Mouse (Mus musculus): ENCODE measurements around the gene Fam217b. TPM values are rescaled to one million over a fixed set of nuclear protein-coding genes. Genes with fewer than 3 reads are reported as not detected.

Fam217b gene
- total RNA-seq (2022) = 1 to 10 TPM; 4.6 to 7.0 (median 5.6) TPM

DNA sequence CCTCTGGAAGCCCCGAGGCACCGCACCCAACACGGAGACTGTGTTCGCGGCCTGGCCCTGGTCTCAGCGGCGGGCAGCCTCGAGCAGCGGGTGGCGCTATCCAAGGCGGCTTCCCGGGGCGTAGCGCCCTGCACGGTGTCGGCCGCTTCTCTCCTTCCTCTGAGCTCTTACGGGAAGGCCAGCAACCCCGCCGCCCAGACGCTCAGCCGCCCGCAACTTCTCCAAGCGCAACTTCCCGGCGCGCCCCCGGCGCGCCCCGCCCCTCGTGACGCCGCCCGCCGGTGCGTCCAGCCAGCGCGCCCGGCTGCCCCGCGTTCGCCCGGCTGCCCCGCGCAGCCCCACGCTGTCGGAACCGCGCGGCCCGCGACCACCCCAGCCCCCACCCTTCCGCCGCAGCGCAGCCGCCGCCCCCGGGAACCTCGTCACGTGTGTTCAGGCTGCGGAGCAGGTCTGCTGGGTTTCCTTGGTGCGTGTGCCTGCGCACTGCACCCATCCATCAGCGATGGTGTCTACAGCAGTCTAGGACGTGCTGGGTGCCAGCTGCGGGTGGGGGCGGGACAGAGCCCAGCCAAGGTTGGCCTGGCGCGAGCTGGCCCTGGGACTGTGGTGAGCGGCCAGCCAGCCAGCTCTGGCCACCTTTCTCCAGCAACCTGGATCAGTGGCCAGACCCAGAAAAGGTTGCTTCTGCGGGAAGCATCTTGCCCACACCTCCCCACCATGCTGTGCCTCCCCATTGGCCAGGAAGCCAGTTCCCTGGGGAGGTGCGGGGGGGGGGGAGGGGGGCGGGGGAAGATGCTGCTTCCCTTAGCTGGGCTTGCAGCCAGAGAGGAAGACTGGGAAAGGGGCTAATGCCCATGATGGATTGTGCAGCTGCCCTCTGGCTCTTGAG is at the start of gene Fam217b, which contains the start of gene Ppp1r3d:
Fam217b (plus strand) TSS at position 264 of the 889 bp plus-strand sequence.
Ppp1r3d (minus strand) TSS at position 212 of the 889 bp plus-strand sequence.
- DNase-seq = peak; percentile 18

DNA sequence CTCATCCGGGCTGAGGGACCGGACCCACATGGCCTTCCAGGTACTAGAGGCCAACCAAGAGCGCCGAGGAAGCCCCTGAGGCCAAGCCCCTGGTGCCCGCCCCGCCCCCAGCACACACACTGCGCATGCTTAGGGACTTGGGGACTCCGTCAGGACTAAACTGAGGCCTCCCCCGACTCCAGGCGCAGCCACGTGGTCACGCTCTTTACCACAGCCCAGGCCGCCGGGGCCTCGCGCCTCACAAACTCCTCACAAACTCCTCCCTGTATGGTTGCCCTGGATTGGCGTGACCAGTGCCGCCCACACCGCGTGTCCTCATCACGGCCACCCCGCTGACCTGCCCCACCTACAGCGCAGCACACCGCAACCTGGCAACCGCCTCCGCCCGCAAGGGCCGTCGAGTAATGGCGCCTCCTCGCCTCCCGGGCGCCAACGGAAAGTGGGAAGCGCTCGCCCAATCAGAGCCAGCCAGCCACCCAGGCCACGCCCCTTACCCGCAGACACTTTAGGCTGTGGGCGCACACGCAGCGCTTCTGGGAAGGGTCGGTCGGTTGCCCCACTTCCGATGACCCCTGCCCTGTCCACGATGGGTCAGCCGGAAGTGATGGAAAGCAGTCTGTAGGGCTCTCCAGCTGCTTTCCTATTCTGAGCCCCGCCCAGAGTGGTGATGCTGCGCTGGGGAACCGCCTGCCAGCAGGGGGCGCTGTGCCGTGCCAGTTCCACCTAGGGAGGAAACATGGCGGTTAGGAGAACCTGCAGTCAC is 7.1 kb upstream of the Fam217b start, which contains the start of gene Sycp2:
Sycp2 (minus strand) TSS at position 633 of the 763 bp plus-strand sequence.
- DNase-seq = no peak

- no peak for DNase-seq
Observed at GRCm38 (mm10) chr2:178409024-178409423, 5.3 kb upstream of the Fam217b start.

- no peak for DNase-seq
Observed at GRCm38 (mm10) chr2:178410286-178410685, 4.0 kb upstream of the Fam217b start.

DNA sequence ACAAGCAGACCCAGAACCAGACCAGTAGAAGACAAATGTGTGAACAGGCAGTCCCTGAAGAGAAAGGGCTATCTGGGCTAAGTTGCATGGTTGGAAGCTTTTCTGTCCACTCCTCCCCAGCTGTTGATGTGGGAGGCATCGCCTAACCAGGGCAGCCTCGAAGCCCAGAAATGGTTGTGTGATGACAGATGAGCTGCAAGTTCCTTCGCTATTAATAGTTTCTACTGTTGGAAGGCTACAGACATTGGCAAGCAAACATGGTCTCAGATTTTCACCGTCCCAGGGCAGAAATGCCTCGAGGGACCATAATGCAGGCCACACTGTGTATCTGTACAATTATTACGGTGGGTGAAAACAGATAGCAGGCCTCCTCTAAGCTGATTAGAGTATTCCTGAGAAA is 1.7 kb upstream of the Fam217b start:
- DNase-seq = no peak

DNA sequence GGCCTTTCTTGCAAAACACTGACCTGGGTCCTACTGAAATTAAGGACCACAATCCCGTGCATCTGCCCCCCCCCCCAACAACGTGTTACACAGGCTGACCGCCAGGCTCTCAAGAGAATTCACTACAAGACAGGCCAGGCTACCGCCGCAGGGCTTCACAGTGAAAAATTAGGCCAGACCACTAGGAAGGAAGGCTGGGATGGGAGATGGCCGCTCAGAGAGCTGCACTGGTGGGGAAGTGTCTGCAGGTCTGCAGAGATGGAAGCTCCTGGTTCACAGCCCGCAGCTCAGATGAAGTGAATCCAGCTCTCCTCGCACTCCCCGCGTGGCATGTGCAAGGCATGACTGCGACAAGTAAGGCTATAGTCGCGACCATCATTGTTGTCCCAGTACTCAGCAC is 1.2 kb upstream of the Fam217b start:
- no peak for DNase-seq

GRCm38 (mm10) chr2:178413481-178414260 is 653 bp upstream of the Fam217b start:
- no peak for DNase-seq

- DNase-seq = no peak
Observed at GRCm38 (mm10) chr2:178415150-178415448, 775 bp downstream of the Fam217b start.

DNA sequence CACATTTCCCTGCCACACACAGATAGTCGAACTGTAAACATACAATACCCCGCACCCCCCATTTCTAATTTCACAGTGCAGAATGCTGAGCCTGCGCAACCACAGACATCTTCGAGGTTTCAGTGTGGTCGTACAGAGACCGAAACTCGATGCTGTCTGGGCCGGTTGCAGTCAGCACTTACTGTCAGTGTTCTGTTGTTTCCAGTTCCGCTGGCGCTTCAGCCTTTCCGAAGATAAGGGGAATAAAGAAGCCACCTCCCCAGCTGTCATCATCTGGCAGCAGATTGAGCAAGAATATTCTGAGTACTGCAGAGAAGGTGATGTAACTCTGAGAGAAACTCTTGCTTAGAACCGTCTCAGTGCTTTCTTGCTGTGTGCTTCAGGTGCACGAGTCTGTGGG is 2.1 kb downstream of the Fam217b start:
- no peak for DNase-seq

DNA sequence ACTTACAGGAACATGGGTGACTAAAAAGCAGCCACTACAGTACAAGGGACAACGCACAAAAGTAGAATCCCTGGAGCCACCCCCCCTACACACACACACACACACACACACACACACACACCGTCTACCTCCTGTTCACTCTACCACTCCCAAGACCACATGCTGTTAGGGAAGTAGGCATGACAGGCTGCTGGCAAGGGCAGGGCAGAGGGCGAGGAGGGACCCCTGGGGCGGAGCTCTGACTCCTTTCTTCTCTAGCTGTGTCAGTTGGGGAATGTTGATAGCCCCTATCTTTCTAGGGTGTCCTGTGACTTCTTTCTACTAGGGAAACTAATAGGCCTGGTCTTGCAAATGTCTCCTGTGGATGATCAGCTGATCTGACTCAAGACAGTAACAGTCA is 2.6 kb downstream of the Fam217b start:
- no peak for DNase-seq

DNA sequence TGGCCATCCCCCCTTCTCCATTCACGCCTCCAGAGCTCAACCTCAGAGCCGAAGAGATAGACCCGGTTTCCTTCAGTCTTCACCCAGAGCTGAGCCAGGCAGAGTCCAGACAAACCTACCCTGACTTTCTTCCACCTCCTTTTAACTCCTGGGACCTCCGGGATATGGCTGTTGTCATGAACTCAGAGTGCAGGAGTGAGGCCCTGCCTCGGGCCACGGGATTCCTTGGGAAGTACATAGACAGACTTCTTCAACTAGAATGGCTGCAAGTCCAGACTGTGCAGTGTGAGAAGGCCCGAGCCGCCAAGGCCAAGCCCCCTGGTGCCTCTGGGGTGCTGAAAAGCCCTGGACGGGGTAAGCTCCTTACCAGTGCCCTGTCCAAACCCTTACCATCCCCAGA is 6.3 kb downstream of the Fam217b start:
- DNase-seq = no peak

DNA sequence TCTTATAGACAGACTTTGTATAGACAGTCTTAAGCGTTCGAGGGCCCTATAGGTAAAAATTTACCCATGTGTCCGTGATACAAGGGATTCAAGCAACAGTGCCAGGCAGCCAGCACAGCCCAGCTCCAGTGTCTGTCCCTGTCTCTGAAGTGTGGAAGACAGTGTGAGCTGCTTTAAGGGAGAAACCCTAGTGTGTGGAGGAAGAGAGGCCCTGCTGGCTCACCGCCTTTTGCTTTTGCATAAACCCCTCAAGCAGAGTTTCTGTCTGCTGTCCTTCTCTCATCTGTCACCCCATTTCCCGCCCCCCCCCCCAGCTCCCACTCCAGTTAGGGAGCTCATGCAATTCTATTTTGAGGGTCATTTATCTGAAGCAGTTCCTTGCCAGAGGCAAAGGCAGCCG is 7.3 kb downstream of the Fam217b start:
- no peak for DNase-seq

- DNase-seq = no peak
Observed at GRCm38 (mm10) chr2:178422186-178422585, 7.9 kb downstream of the Fam217b start.

DNA sequence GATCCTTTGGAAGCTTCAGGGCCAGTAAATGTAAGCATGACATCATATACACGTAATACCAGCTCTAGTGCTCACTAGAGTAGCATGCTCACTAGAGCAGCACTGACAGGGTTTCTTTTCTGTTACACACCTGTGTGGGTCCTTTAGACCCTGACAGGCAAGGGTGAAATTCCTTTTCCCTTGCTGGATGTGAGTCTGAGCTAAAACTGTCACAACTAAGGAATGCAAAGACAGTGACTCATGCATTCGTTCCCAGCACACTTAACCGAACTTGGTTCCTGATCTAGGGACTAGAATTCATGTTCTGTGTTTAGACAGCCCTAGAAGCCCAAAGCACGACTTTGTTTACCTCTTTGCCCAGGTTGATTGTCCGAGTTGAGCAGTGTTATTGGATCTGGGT is 8.9 kb downstream of the Fam217b start:
- no peak for DNase-seq

- DNase-seq = no peak
Observed at GRCm38 (mm10) chr2:178426229-178426628, 11.9 kb downstream of the Fam217b start.

GRCm38 (mm10) chr2:178427181-178427580 is 12.9 kb downstream of the Fam217b start:
- no peak for DNase-seq

DNA sequence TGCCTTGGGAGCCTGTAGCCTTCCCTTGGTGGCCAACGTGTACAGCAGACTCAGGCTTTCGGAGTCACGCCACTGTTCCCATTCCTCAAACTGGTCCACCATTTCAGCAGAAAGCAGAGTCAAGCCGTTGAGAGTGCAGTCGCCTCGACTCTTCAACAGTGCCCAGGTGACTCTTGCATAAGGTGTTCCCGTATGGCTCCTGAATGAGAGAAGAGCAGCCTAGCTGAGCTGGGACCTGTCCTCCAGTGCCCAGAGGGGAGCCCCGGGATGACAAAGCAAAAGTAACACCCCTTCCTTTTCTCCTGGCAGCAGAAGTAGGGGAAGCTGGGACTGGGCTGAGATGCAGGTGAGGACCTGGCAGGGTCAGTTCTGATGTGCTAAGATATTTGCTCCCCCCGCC is 13.9 kb downstream of the Fam217b start:
- no peak for DNase-seq

DNA sequence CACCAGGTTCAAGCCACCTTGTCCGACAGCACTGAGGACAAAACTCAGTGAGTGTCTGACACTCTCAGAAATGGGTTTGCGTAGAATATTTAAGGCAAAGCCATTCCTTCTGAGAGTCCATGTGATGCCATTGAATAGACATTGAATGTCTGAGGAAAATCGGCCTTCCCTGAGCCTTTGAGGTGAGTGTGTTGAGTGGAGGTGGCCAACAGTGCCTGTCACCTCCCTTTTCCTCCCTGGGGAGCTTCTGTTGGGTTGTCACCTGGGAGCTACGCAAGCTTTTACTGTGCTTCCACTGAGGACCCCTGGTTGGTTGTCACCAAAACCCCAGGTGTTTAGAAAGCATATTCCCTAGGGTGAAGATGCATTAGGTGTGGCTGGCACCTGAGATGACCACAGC is 14.4 kb downstream of the Fam217b start:
- no peak for DNase-seq

DNA sequence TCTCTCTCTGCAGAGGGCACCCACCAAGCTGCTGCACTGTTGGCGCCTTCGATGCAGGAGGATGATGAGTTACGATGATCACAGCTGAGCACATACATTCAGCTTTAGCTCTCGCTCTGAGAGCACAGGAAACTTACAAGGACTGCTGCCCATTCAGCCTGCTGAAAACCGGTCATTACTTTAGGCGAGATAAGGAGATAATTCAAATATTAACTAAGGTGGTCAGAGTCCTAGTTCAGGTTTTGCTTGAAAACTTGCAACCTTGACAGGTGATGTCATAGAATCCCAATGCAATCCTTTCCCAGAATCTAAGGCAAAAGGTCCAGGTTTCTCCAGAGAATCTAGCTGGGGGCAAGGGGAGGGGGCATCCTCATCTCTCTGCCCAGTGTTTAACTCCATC is 15.1 kb downstream of the Fam217b start:
- DNase-seq = no peak

DNA sequence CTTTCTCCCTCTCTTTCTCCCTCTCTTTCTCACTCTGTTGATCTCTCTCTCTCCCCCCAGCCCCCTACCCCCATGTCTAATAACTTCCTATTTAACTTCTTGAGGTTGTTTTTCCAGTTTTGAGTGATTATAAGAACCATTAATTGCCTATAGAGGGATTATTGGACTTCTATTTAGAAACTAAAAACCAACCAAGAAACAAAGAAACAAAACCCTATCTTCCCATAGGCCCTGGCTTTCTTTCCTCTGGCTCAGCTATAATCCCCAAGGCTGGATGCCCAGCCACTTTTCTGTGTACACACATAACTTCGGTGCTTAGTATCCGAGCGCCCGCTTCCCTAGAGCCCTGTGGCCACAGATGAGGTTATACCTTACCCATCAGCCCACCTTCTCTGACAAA is 15.9 kb downstream of the Fam217b start, which contains the start of gene Cdh26:
Cdh26 (plus strand) TSS at position 301 of the 400 bp plus-strand sequence.
- no peak for DNase-seq

DNA sequence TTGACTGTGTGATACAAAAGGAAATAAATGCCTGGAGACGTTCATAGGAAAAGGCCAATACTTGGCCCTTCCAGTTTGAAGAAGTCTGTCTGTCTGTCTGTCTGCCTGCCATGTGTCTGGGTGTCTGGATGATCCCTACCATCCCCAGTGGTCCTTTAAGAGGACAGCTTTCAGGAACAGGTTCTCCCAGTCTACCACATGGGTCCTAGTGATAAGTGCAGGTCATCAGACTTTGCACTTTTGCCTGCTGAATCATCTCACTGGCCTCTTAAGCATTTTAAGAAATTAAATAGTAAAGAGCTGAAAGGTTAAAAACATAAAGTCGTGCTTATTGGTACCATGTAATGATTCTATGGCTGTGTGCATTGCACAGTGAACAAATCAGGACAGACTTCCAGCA is 19.2 kb downstream of the Fam217b start:
- DNase-seq = no peak

DNA sequence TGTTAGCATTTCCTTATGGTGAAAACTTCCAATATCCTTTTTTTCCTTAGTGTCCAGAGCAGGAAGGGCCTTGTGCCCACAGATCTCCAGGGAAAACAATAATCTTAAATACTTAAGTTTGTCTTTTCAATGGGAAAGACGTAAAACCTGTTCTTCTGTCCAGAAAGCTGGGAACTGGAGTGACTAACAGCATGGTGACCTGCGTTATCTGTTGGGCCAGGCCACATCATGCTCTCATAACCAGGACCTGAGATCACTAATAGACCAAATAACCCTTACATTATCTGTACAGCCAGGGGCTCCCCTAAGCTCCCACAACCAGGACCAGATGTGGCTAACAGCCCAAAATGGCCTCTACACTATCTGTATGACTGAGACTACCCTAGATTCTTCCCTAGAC is 19.6 kb downstream of the Fam217b start:
- DNase-seq = no peak

- DNase-seq = no peak
Observed at GRCm38 (mm10) chr2:178437311-178437710, 23.0 kb downstream of the Fam217b start.
